Mouse (Mus musculus) ES-E14 (cell line): ENCODE results near the gene Atp8b3. TPM values are rescaled to one million over a fixed set of nuclear protein-coding genes. Genes with fewer than 3 reads are reported as not detected.

Source experiments
- DNase-seq: peaks from one replicate; pipeline ENCODE4 v3.0.0-alpha.2; 2013; ENCODE audit warnings: low read depth, low spot score
- H3K27ac ChIP-seq: 2 replicates; pipeline ENCODE4 v1.5.1; 2012; ENCODE audit warnings: low read depth, mild to moderate bottlenecking, low read length, moderate library complexity, mixed read lengths; ENCODE audit not compliant: poor library complexity, insufficient read depth, severe bottlenecking
- H3K36me3 ChIP-seq: 2 replicates; pipeline ENCODE4 v1.6.1; 2012; ENCODE audit warnings: mild to moderate bottlenecking, low read length, moderate library complexity, mixed read lengths; ENCODE audit not compliant: control insufficient read depth, poor library complexity, insufficient read depth, severe bottlenecking
- H3K4me1 ChIP-seq, 2 experiments: fragments of 150-350 bp in 1 of 2; sonication (generic) in 1 of 2; 2 replicates each; pipeline ENCODE4 v1.6.1; 2012; ENCODE audit warnings: low read length in 2 of 2, mild to moderate bottlenecking in 1 of 2, mixed read lengths in 1 of 2; ENCODE audit not compliant: control insufficient read depth in 2 of 2, insufficient read depth in 2 of 2, poor library complexity in 1 of 2
- H3K4me3 ChIP-seq, 2 experiments: fragments of 150-350 bp in 1 of 2; sonication (generic) in 1 of 2; 2 replicates each; pipeline ENCODE4 v1.5.1; 2012; ENCODE audit warnings: low read length in 2 of 2, low read depth in 1 of 2, mild to moderate bottlenecking in 1 of 2, mixed read lengths in 1 of 2; ENCODE audit not compliant: insufficient read depth in 1 of 2, poor library complexity in 1 of 2, severe bottlenecking in 1 of 2
- H3K9ac ChIP-seq: 2 replicates; pipeline ENCODE4 v1.6.1; 2012; ENCODE audit warnings: low read depth, mild to moderate bottlenecking, low read length, mixed read lengths; ENCODE audit not compliant: poor library complexity, insufficient read depth, severe bottlenecking
- H3K9me3 ChIP-seq: fragments of 150-350 bp; sonication (generic); 2 replicates; pipeline ENCODE4 v1.6.1; 2012; ENCODE audit warnings: low read depth, mild to moderate bottlenecking, low read length; ENCODE audit not compliant: control insufficient read depth, insufficient read depth
- CHD2 ChIP-seq: IDR thresholded peaks from 2 replicates; pipeline ENCODE4 v1.6.1; 2014; ENCODE audit warnings: mild to moderate bottlenecking, low read depth, low read length, inconsistent platforms
- HCFC1 ChIP-seq: IDR thresholded peaks from 2 replicates; pipeline ENCODE4 v1.6.1; 2012; ENCODE audit warnings: low read length, inconsistent platforms, borderline replicate concordance; ENCODE audit not compliant: insufficient read depth
- MAFK ChIP-seq: IDR thresholded peaks from 2 replicates; pipeline ENCODE4 v1.6.1; 2014; ENCODE audit warnings: mild to moderate bottlenecking, low read depth, low read length, inconsistent platforms; ENCODE audit not compliant: insufficient read depth
- ZC3H11A ChIP-seq: IDR thresholded peaks from 2 replicates; pipeline ENCODE4 v1.6.1; 2012; ENCODE audit warnings: low read depth, mild to moderate bottlenecking, inconsistent platforms, low read length, borderline replicate concordance
- ZNF384 ChIP-seq: IDR thresholded peaks from 2 replicates; pipeline ENCODE4 v1.6.1; 2012; ENCODE audit warnings: low read depth, low read length, inconsistent platforms
- in situ Hi-C, 2 experiments: fragments of 600-800 bp; cut with MboI; formaldehyde crosslinking; loops; one replicate each; pipeline ENCODE4 v1.15.1; 2025; ENCODE audit warnings: low sequenced_read_pairs in 2 of 2, inconsistent platforms in 1 of 2; ENCODE audit not compliant: unreplicated experiment in 2 of 2
- total RNA-seq: library from RNA; depleted of rRNA; stranded (reverse); fragments of 300-350 nt; gene quantifications from 2 replicates; pipeline ENCODE4 v1.2.3, GENCODE M21; 2012; rRNA removed

Atp8b3 gene
- total RNA-seq, 1 experiment = 0.80 TPM

DNA sequence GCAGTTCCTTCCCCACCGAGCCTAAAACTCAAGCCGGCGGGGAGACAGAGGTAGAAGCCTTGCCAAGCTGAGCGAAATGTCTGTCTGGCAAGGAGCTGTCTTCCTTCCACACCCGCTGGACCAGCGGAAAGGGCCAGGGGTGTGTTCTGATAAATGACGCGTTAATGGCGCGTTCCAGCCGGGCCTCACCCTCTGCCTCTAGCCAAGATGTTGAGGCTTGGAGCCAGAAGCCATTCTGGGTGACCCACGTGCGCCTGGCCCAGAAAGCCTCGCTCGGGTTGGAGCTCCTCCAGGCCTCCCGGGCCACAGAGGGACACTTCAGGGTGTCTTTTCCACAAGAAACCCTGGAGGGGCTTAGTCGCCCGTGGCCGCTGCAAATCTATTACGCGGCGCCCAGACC lies 48.9 kb downstream of the Atp8b3 start:
- H3K9me3 ChIP-seq = no peaks in the 10 kb centered on the region
- no peak overlapping the region for H3K4me3 ChIP-seq
- no peak for TF ChIP-seq HCFC1
- TF ChIP-seq ZC3H11A = no peak
- TF ChIP-seq MAFK = no peak
- TF ChIP-seq CHD2 = no peak
- TF ChIP-seq ZNF384 = no peak
- no peak overlapping the region for H3K27ac ChIP-seq
- in situ Hi-C loops = no loop called here
- H3K4me1 ChIP-seq = peaks cover 0 to 6% of the 10 kb centered on the region in 2 experiments; a peak in 1 of 4 replicates
- no peak for DNase-seq
- H3K36me3 ChIP-seq = no peaks in the 10 kb centered on the region
- no peak overlapping the region for H3K9ac ChIP-seq

- Histone ChIP-seq H3K36me3 (no peaks in the 10 kb centered on the region), H3K27ac (no peak overlapping the region), H3K9me3 (no peaks in the 10 kb centered on the region), H3K9ac (no peak overlapping the region), H3K4me3 (no peak overlapping the region), H3K4me1 (peaks cover 0 to 8% of the 10 kb centered on the region in 2 experiments; a peak in 1 of 4 replicates)
- TF ChIP-seq CHD2 (no peak), ZC3H11A (no peak), HCFC1 (no peak), MAFK (no peak), ZNF384 (peak; percentile 86)
- no peak for DNase-seq
- in situ Hi-C loops = no loop called here
Measured at GRCm38 (mm10) chr10:80486862-80487379, 52.0 kb downstream of the Atp8b3 start.

- DNase-seq = no peak
- TF ChIP-seq CHD2 (no peak), HCFC1 (no peak), ZC3H11A (no peak), ZNF384 (no peak), MAFK (no peak)
Measured at GRCm38 (mm10) chr10:80481002-80481401, 57.9 kb downstream of the Atp8b3 start.

DNA sequence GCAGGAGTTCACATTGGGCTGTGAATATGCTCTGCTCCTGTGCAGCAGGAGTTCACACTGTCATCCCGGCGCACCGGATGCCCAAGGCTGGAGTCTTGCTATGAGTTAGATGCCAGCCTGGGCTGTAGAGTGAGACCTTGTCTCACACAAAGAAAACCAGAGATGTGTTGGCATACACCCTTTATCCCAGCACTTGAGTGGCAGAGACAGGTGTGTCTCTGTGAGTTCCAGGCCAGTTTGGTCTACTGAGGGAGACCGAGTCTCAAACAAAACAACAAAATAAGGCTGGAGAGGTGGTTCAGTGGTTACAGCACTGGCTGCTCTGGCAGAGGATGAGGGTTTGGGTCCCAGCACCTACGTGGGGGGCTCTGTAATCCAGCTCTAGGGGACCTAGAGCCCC lies 60.4 kb downstream of the Atp8b3 start:
- H3K9ac ChIP-seq = no peak overlapping the region
- in situ Hi-C loops = no loop called here
- no peak for DNase-seq
- H3K4me1 ChIP-seq = peaks cover 2 to 7% of the 10 kb centered on the region in 2 experiments; a peak in 2 of 4 replicates
- H3K27ac ChIP-seq = no peak overlapping the region
- no peaks in the 10 kb centered on the region for H3K9me3 ChIP-seq
- H3K4me3 ChIP-seq = no peak overlapping the region
- no peak for TF ChIP-seq ZC3H11A
- TF ChIP-seq MAFK = no peak
- TF ChIP-seq HCFC1 = no peak
- TF ChIP-seq ZNF384 = no peak
- TF ChIP-seq CHD2 = no peak
- no peaks in the 10 kb centered on the region for H3K36me3 ChIP-seq

More at GRCm38 (mm10) chr10:80481002-80481401, 57.9 kb downstream of the Atp8b3 start:
- no peak overlapping the region for H3K9ac ChIP-seq
- H3K4me1 ChIP-seq = peaks cover 0 to 8% of the 10 kb centered on the region in 2 experiments; a peak in 1 of 4 replicates
- no peaks in the 10 kb centered on the region for H3K36me3 ChIP-seq
- no peaks in the 10 kb centered on the region for H3K9me3 ChIP-seq
- no peak overlapping the region for H3K27ac ChIP-seq
- in situ Hi-C loops = no loop called here
- H3K4me3 ChIP-seq = no peak overlapping the region

DNA sequence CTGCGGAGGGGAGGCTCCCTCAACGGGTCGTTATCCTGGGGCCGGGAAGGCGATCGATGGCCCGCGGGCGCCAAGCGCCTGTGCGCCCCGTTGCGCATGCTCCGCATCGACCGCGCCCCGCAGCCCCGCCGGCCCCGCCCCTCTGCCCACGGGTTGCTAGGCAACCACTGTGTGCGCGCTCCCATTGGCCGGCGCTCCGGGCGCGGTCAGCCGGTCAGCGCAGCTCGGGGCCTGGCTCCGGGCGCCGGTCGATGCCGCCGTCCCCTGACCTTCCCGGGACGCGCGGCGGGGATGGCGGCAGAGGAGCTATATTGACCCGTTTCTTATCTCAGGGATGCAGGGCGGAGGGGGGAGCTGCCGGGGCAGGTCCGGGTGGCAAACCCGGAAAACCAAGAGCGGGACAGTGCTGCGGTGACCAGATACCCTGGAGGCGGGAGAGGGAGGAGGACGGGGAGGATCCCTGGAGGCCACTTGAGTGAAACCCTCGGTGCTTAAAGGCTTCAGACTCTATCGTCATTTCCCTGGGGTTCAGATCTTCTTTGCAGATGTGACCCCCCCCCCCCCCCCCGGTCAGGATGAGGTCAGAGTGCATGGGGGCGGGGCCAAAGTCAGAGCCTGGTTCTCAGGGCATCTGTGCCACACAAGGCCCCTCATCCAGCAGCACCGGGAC lies 63.5 kb downstream of the Atp8b3 start:
- in situ Hi-C loops = no loop called here
- TF ChIP-seq ZNF384 (no peak), ZC3H11A (no peak), HCFC1 (no peak), CHD2 (no peak), MAFK (no peak)
- Histone ChIP-seq H3K4me1 (peaks cover 2 to 11% of the 10 kb centered on the region in 2 experiments; a peak in 2 of 4 replicates), H3K4me3 (peak overlapping the region; percentile 70 to 85), H3K9ac (peak overlapping the region; percentile 71), H3K9me3 (no peaks in the 10 kb centered on the region), H3K36me3 (no peaks in the 10 kb centered on the region), H3K27ac (peak overlapping the region; percentile 56; the same call in 1 of the 2 replicates)
- no peak for DNase-seq

Other genes starting within 250 kb of the Atp8b3 start
- gene Rps15, start 246.7 kb downstream of the Atp8b3 start, total RNA-seq = 2,505 and 2,820 TPM in 2 replicates
- 4.4 and 4.6 TPM in 2 replicates for gene Apc2, start 243.1 kb downstream of the Atp8b3 start, total RNA-seq
- gene 2310011J03Rik, start 218.6 kb downstream of the Atp8b3 start, total RNA-seq = 29.6 and 33.4 TPM in 2 replicates
- gene Pcsk4, start 209.6 kb downstream of the Atp8b3 start, total RNA-seq = 1.4 and 3.3 TPM in 2 replicates
- 13.3 and 21.8 TPM in 2 replicates for gene Reep6, start 209.2 kb downstream of the Atp8b3 start, total RNA-seq
- 2.1 and 2.4 TPM in 2 replicates for gene Adamtsl5, start 190.7 kb downstream of the Atp8b3 start, total RNA-seq
- gene Plk5, start 182.7 kb downstream of the Atp8b3 start, total RNA-seq = 6.0 and 17.4 TPM in 2 replicates
- 27.1 and 28.9 TPM in 2 replicates for gene Mex3d, start 151.5 kb downstream of the Atp8b3 start, total RNA-seq
- gene Mbd3, start 139.6 kb downstream of the Atp8b3 start, total RNA-seq = 131 and 134 TPM in 2 replicates
- gene Uqcr11, start 132.3 kb downstream of the Atp8b3 start, total RNA-seq = 995 and 1,362 TPM in 2 replicates
- 90.9 and 108 TPM in 2 replicates for gene Tcf3, start 105.5 kb downstream of the Atp8b3 start, total RNA-seq
- gene Onecut3, start 44.3 kb downstream of the Atp8b3 start, total RNA-seq = not detected in 2 replicates
- gene Rexo1, start 22.4 kb upstream of the Atp8b3 start, total RNA-seq = 27.4 and 33.4 TPM in 2 replicates
- gene Klf16, start 38.2 kb upstream of the Atp8b3 start, total RNA-seq = 20.8 and 23.5 TPM in 2 replicates
- gene Abhd17a, start 51.2 kb upstream of the Atp8b3 start, total RNA-seq = 67.9 and 68.7 TPM in 2 replicates
- 54.8 and 83.8 TPM in 2 replicates for gene Scamp4, start 63.7 kb upstream of the Atp8b3 start, total RNA-seq
- 12.2 and 12.7 TPM in 2 replicates for gene Adat3, start 63.8 kb upstream of the Atp8b3 start, total RNA-seq
- gene Gm49322, start 66.9 kb upstream of the Atp8b3 start, total RNA-seq = 8.4 and 9.7 TPM in 2 replicates
- gene Csnk1g2, start 83.7 kb upstream of the Atp8b3 start, total RNA-seq = 138 and 167 TPM in 2 replicates
- 45.7 and 64.7 TPM in 2 replicates for gene Btbd2, start 117.9 kb upstream of the Atp8b3 start, total RNA-seq
- gene Mknk2, start 139.0 kb upstream of the Atp8b3 start, total RNA-seq = 33.6 and 40.7 TPM in 2 replicates
- 18.8 and 29.2 TPM in 2 replicates for gene Mob3a, start 162.9 kb upstream of the Atp8b3 start, total RNA-seq
- gene Izumo4, start 163.1 kb upstream of the Atp8b3 start, total RNA-seq = 8.9 and 13.9 TPM in 2 replicates
- 74.8 and 106 TPM in 2 replicates for gene Ap3d1, start 203.1 kb upstream of the Atp8b3 start, total RNA-seq
- 31.9 and 41.2 TPM in 2 replicates for gene Dot1l, start 216.1 kb upstream of the Atp8b3 start, total RNA-seq